Mouse (Mus musculus) limb, embryonic 10.5 days (tissue): ENCODE measurements around the gene Ube2cbp. TPM values are rescaled to one million over a fixed set of nuclear protein-coding genes. Genes with fewer than 3 reads are reported as not detected.
A peak's percentile ranks its signal among the peaks of the same experiment; 100 is the strongest.

Source experiments
- DNase-seq: peaks from one replicate; pipeline ENCODE4 v3.0.0-alpha.2; 2017; ENCODE audit warnings: low spot score
- H3K27ac ChIP-seq: fragments of 300-500 bp; sonication (generic); 2 replicates; pipeline ENCODE4 v1.5.1; 2016; ENCODE audit warnings: mild to moderate bottlenecking
- H3K27me3 ChIP-seq: fragments of 300-500 bp; sonication (generic); 2 replicates; pipeline ENCODE4 v1.6.1; 2016; ENCODE audit warnings: low read depth, mild to moderate bottlenecking; ENCODE audit not compliant: poor library complexity, severe bottlenecking
- H3K36me3 ChIP-seq: fragments of 300-500 bp; sonication (generic); 2 replicates; pipeline ENCODE4 v1.6.1; 2016; ENCODE audit warnings: mild to moderate bottlenecking, moderate library complexity
- H3K4me1 ChIP-seq: fragments of 300-500 bp; sonication (generic); 2 replicates; pipeline ENCODE4 v1.6.1; 2016
- H3K4me3 ChIP-seq: fragments of 300-500 bp; sonication (generic); 2 replicates; pipeline ENCODE4 v1.5.1; 2016; ENCODE audit warnings: mild to moderate bottlenecking, moderate library complexity
- H3K9me3 ChIP-seq: fragments of 300-500 bp; sonication (generic); replicated peaks from 2 replicates; pipeline ENCODE4 v1.6.1; 2016; ENCODE audit warnings: mild to moderate bottlenecking
- WGBS: fragments of 180-500 bp; shearing (Covaris S2); methylation state at CpG from one replicate; pipeline ENCODE4 v1.1.7; 2016; 5-methylcytosine and 5-hydroxymethylcytosine counted together
- polyA plus RNA-seq: library from polyadenylated mRNA; unstranded; fragments of >200 nt; fragmentation: Nextera tagmentation; extraction: Ambion mirVana; gene quantifications from 2 replicates; pipeline ENCODE4 v1.2.1, GENCODE M21; 2016

The Ube2cbp gene
- polyA plus RNA-seq, 1 experiment from 2014 or later: 7.8 TPM

DNA sequence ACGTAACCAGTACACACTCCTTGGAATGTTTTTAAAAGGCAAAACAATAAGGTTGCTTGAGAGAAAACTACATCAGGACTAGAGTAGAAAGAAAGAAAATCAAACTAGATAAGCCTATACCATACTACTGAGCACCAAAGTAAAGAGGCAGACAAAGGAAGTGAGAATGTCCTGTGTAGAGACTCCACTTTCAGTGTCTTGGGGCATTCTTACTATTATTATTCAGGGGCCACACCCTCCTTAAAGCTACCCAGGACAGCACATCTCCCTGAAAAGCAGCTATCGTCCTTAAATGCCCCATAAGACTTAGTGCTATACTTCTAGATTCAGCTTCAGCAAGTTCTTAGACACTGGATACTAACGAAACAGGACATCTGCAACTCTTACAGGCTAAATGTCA lies 11.1 kb downstream of the Ube2cbp start:
- DNase-seq: no peak
- Histone ChIP-seq H3K27me3 (no peaks in the 10 kb centered on the region), H3K4me1 (peaks cover 20% of the 10 kb centered on the region), H3K9me3 (no peaks in the 10 kb centered on the region), H3K27ac (no peak overlapping the region), H3K4me3 (no peak overlapping the region), H3K36me3 (no peaks in the 10 kb centered on the region)
- 83% methylated on average over 3 of the region's 3 CpGs for WGBS

DNA sequence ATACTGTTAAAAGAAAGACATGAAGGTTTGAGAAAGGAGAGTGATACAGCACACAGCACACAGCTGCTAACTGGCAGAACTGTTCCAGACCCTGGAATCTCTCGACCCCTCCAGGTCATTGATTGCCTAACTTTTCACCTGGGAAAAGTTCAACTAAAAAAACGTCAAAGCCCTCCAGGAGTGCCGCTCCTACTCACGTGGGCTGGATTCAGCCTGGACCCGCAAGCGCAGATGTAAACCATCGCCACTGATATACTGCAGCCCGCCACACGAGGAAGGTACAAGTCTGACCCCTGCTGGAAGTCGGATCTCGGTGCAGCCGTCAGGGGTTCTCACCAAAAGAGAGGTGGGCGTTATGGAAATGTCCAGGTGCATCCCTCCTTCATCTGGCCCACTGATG lies 13.1 kb downstream of the Ube2cbp start:
- H3K27ac ChIP-seq: no peak overlapping the region
- H3K9me3 ChIP-seq: no peaks in the 10 kb centered on the region
- 0 out of 2 replicates have a peak overlapping the region, but pooled peaks have one; percentile 22 for H3K4me3 ChIP-seq
- 2% methylated on average over 13 of the region's 13 CpGs for whole genome bisulfite sequencing
- no peaks in the 10 kb centered on the region for H3K27me3 ChIP-seq
- peaks cover 31% of the 10 kb centered on the region for H3K4me1 ChIP-seq
- peak; percentile 82 for DNase-seq
- no peaks in the 10 kb centered on the region for H3K36me3 ChIP-seq

DNA sequence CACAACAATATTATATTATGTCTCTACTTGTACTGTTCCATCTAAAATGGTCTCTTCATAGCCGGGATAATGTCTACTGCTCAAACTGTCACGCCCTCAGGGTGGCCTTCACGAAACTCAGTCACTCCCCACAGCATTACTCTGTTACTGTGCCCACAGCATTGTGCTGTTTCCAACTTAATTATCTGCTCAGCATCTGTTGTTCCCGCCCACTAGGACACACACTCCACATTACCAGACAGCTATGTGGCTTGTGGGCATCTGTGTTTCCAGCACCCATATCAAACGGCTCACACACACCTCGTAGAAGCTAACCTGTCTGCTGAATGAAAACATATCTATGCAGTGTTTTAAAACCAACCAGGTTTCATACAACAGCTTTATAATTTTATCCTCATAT lies 13.7 kb downstream of the Ube2cbp start:
- Histone ChIP-seq H3K36me3 (no peaks in the 10 kb centered on the region), H3K27me3 (no peaks in the 10 kb centered on the region), H3K27ac (no peak overlapping the region), H3K4me3 (no peak overlapping the region), H3K9me3 (no peaks in the 10 kb centered on the region), H3K4me1 (peaks cover 31% of the 10 kb centered on the region)
- DNase-seq: no peak
- WGBS: 71% methylated on average over 6 of the region's 6 CpGs

DNA sequence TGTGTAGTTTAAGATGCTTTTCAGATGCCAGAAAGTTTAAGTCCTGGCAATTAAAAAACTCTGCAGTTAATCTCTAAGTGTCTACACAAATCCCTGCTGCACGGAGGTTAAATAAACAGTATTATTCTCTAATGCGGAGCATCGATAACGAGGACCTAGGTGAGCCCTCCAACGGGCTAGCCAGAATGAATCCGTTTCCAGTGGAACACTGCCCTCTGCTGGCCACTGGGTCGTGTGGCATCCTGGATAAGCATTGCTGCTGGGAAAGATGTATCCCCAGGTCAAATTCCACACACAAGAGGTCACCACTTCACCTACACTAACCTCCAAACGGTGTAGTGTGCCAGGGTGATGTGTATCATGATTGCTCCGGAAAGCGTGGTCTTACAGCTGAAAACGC lies 15.2 kb downstream of the Ube2cbp start:
- no peaks in the 10 kb centered on the region for H3K27me3 ChIP-seq
- H3K4me1 ChIP-seq: peaks cover 31% of the 10 kb centered on the region
- peak; percentile 93 for DNase-seq
- H3K9me3 ChIP-seq: no peaks in the 10 kb centered on the region
- H3K36me3 ChIP-seq: no peaks in the 10 kb centered on the region; the same call in 1 of the 2 replicates
- no peak overlapping the region for H3K27ac ChIP-seq
- 7% methylated on average over 11 of the region's 11 CpGs for WGBS
- no peak overlapping the region for H3K4me3 ChIP-seq

DNA sequence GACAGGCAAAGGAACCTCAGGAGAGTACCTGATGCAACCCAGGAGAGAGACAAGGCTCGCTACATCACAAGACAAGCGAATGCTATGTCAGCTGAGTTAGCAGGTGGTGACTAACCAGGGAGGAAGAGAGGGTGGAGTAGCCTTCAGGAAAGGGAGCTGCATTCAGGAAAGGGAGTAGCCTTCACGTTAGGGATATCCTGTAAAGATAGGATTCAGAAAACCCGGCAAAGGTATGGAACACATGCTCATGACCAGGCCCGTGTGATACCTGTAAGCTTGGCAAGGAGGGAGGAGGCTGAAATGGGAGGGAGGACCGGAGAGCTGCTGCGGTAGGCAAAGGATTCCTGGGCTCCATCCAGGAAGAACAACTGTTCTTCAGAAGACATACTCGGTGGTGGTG lies 17.3 kb downstream of the Ube2cbp start:
- Histone ChIP-seq H3K4me3 (no peak overlapping the region), H3K27me3 (no peaks in the 10 kb centered on the region), H3K27ac (no peak overlapping the region), H3K4me1 (peaks cover 31% of the 10 kb centered on the region), H3K9me3 (no peaks in the 10 kb centered on the region), H3K36me3 (no peaks in the 10 kb centered on the region; the same call in 1 of the 2 replicates)
- DNase-seq: no peak
- WGBS: 90% methylated on average over 8 of the region's 8 CpGs

DNA sequence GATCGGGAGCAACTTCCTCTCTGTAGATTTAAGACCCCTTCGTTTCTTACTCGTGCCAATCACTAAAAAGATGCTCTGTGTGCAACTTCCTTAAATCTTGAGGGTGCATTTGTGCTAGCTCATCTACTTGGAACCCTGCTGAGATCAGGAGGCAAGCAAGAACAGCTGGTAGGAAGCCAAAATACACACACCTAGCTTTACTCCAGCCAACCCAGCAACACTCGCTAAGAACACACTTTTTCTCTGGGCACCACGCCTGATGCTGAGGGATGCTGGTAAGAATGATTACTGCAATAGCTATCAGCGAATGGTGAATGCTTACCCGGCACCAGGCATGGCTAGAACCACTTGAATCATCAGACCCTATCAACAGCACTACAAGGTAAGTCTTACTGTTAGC lies 17.9 kb downstream of the Ube2cbp start:
- H3K4me3 ChIP-seq: no peak overlapping the region

DNA sequence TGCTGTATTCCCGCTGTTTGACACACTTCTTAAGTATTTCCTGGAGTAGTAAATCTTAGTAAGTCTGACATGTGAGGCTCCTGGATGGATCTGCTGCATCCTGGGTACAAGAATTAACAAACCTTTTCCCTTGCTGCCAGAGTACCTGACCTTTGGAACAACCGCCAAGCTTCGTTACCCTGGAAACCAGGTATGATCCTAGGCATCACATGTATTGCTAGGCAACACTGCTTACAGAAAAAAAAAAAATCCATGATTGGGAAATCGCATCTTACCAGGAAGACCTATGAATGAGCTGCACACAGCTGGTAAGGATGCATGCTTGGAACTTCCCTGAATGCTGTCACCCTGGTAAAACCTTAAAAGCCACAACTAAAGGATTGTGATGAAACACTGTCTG lies 22.5 kb downstream of the Ube2cbp start:
- Histone ChIP-seq H3K27me3 (no peaks in the 10 kb centered on the region), H3K9me3 (no peaks in the 10 kb centered on the region), H3K27ac (no peak overlapping the region), H3K36me3 (no peaks in the 10 kb centered on the region; the same call in 1 of the 2 replicates), H3K4me1 (no peaks in the 10 kb centered on the region), H3K4me3 (no peak overlapping the region)
- WGBS: 69% methylated on average over 4 of the region's 4 CpGs
- DNase-seq: no peak

More for the DNA sequence above, 17.9 kb downstream of the Ube2cbp start:
- H3K36me3 ChIP-seq: no peaks in the 10 kb centered on the region; the same call in 1 of the 2 replicates
- no peaks in the 10 kb centered on the region for H3K9me3 ChIP-seq
- H3K27me3 ChIP-seq: no peaks in the 10 kb centered on the region
- H3K27ac ChIP-seq: no peak overlapping the region
- WGBS: 92% methylated on average over 7 of the region's 7 CpGs
- H3K4me1 ChIP-seq: peaks cover 31% of the 10 kb centered on the region
- DNase-seq: no peak

DNA sequence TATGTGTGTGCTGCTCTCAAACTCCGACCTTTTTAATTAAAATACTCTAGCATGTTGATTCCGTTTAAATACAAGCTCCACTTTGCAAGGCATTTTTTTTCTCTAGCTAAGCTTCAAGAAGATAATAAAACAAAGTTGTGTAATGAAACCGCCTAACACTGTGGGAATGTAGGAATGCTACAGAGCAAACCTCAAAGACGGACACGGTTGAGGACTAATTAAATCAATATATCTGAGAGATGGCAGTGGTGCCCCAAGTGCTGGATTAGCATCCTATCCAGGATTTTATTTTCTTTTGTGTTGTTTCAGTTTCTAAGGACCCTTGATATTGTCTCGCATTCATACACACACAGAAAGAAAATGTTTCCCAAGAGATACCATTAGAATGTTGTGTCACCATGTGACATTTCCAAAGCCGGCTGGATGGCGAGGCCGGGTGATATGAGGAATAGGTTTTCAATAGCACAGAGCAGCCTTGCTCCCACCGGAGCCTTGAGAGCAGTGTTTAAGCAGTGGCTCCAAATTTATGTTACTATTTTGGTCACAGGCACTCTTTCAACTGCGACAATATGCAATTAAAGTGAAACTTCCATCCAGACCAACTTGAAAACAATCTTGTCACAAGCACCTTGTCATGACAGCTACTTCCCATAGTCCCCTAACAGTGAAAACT lies 26.3 kb downstream of the Ube2cbp start:
- WGBS: 75% methylated on average over 11 of the region's 11 CpGs
- Histone ChIP-seq H3K36me3 (no peaks in the 10 kb centered on the region), H3K27me3 (no peaks in the 10 kb centered on the region), H3K9me3 (no peaks in the 10 kb centered on the region), H3K27ac (no peak overlapping the region), H3K4me3 (no peak overlapping the region), H3K4me1 (no peaks in the 10 kb centered on the region)
- DNase-seq: no peak

DNA sequence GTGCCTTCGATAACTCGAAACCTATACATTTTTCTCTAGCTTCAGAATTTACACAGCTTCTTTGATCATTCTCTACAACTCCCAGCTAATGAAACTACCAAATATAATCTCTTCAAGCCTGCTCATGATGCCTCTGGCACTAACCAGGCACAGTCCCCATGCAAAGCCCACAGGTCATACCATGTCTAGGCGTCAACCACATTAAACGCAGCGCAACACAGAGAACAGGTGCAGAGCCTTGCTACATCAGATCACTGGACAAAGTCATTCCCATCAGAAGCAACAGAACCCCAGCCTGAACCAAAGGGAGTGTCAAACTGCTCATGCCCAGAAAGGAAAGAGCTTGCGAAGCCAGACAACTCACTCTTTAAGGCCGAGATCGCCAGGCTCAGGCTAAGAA lies 28.1 kb downstream of the Ube2cbp start:
- 95% methylated on average over 8 of the region's 8 CpGs for WGBS
- Histone ChIP-seq H3K4me3 (no peak overlapping the region), H3K9me3 (no peaks in the 10 kb centered on the region), H3K36me3 (no peaks in the 10 kb centered on the region), H3K27me3 (no peaks in the 10 kb centered on the region), H3K4me1 (no peaks in the 10 kb centered on the region), H3K27ac (no peak overlapping the region)
- no peak for DNase-seq

DNA sequence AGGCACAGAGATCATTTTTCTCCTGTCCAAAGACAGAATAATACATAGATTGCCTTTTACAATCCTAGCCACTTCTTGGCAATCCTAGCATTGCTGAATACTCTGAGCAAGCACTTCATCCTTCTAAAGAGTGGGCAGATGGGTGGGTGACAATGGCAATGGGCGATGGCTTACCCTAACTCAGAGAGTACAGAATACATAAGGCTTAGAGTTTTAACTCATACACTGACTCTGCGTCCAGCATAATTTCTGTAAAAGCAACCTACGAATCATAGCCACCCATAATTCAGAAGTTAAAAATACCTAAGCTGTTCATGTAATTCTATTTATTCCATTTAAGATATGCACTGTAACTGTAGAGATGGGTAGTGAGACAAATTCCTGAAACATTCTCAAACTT lies 29.2 kb downstream of the Ube2cbp start:
- DNase-seq: no peak
- Histone ChIP-seq H3K9me3 (no peaks in the 10 kb centered on the region), H3K27ac (no peak overlapping the region), H3K27me3 (no peaks in the 10 kb centered on the region), H3K4me3 (no peak overlapping the region), H3K36me3 (no peaks in the 10 kb centered on the region), H3K4me1 (no peaks in the 10 kb centered on the region)
- WGBS: 93% methylated on average over 3 of the region's 3 CpGs

DNA sequence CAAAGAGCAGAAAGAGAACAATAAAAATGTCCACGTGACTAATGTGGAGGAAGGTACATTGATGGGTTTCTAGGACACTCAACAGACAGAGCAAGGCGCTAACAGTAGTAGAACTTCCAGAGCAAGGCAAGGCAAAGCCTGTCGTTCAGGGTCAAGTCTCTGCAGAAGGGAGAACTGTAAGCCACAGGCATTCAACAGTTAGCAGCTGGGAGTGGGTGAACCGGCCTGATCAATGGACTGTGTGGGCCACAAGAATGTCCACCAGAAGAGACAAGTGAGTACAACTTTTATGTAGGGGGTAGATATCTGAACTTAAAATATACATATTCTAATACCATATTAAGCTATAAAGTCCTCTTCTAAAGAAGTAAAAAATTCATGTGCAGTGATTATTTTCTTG lies 41.4 kb downstream of the Ube2cbp start:
- H3K4me3 ChIP-seq: no peak overlapping the region
- H3K27me3 ChIP-seq: no peaks in the 10 kb centered on the region

DNA sequence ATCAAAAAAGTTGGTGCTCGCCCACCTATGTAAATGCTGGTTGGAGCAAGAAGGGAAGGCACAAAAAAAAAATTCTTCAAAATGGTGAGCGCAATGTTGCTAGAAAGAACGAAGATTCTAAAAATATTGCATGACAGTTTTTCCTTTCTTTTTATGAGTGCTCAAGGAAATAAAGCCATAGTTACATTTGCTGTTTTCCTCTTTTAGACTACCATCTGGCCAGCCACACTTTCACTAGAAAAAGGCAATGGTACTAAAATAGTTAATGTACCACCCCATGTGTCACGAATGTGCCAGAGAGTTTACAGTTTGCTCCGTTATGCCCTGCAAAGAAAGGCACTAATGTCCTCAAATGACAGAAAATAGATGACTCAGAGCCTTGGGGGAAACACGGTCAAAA lies 45.4 kb downstream of the Ube2cbp start:
- no peak overlapping the region for H3K4me3 ChIP-seq
- WGBS: 91% methylated on average over 6 of the region's 6 CpGs
- H3K27me3 ChIP-seq: no peaks in the 10 kb centered on the region

More for the DNA sequence above, 41.4 kb downstream of the Ube2cbp start:
- Histone ChIP-seq H3K4me1 (no peaks in the 10 kb centered on the region), H3K9me3 (no peaks in the 10 kb centered on the region), H3K36me3 (no peaks in the 10 kb centered on the region), H3K27ac (no peak overlapping the region)
- 79% methylated on average over 4 of the region's 4 CpGs for WGBS
- DNase-seq: no peak

DNA sequence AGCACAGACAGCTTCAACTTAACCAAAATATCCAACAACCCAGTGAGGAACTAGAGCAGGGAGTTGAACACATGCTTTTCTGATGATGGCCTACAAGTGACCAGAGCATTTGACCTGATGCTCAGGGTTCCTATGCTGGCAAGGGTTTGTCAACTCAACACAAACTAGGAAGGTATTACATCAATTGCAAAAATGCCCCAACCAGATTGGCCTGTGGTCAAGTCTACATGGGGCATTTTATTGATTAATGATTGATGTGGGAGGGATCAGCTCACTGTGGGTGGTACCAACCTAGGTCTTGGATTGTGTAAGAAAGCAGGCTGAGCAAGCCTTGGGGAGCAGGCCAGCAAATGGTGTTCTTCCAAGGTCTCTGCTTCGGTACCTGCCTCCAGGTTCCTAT lies 46.8 kb downstream of the Ube2cbp start:
- 86% methylated on average over 1 of the region's 1 CpGs for WGBS
- no peaks in the 10 kb centered on the region for H3K4me1 ChIP-seq
- no peaks in the 10 kb centered on the region for H3K27me3 ChIP-seq
- H3K36me3 ChIP-seq: no peaks in the 10 kb centered on the region
- no peak for DNase-seq
- no peaks in the 10 kb centered on the region for H3K9me3 ChIP-seq
- H3K4me3 ChIP-seq: no peak overlapping the region
- H3K27ac ChIP-seq: no peak overlapping the region

More for the DNA sequence above, 45.4 kb downstream of the Ube2cbp start:
- Histone ChIP-seq H3K27ac (no peak overlapping the region), H3K36me3 (no peaks in the 10 kb centered on the region), H3K4me1 (no peaks in the 10 kb centered on the region), H3K9me3 (no peaks in the 10 kb centered on the region)
- no peak for DNase-seq

DNA sequence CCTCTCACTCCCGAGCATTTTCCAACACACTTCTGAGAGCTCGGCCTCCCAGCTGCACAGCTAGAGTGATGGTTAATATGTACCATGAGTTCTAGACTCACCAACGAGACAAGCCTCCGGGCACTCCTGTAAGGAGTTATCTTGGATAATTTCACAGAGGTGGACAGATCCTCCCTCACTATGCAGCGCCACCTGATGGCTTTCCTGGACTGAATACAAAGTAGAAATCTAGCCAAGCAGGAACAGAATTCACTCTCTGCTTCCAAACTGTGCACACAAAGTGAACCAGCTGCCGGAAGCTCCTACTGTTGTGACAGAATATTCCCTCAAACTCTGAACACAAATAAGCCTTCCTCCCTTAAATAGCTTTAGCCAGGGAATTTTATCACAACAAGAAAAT lies 69.0 kb downstream of the Ube2cbp start:
- peaks cover 7% of the 10 kb centered on the region; the same call in 1 of the 2 replicates for H3K4me1 ChIP-seq
- no peaks in the 10 kb centered on the region for H3K27me3 ChIP-seq
- no peak overlapping the region for H3K4me3 ChIP-seq
- WGBS: 86% methylated on average over 6 of the region's 6 CpGs
- no peak for DNase-seq
- H3K36me3 ChIP-seq: no peaks in the 10 kb centered on the region
- no peak overlapping the region for H3K27ac ChIP-seq
- no peaks in the 10 kb centered on the region for H3K9me3 ChIP-seq
